Mouse (Mus musculus) embryo, embryonic 9.5 days (tissue): Measurements from ENCODE around the gene Sec23a.
A peak's percentile ranks its signal among the peaks of the same experiment; 100 is the strongest.
"Not testable (repeated sequence)": the region's sequence is repeated elsewhere in the genome, so short reads cannot be mapped to it uniquely, and the experiment has no call there.

Source experiments
- DNase-seq: peaks from one replicate; pipeline ENCODE4 v3.0.0-alpha.2; 2017; ENCODE audit errors: extremely low spot score

The Sec23a gene

GRCm38 (mm10) chr12:58985766-58986165 is 26.1 kb downstream of the Sec23a start:
- DNase-seq: no peak

- not testable (repeated sequence) for DNase-seq
Observed at GRCm38 (mm10) chr12:58981178-58981661, 30.6 kb downstream of the Sec23a start.

DNA sequence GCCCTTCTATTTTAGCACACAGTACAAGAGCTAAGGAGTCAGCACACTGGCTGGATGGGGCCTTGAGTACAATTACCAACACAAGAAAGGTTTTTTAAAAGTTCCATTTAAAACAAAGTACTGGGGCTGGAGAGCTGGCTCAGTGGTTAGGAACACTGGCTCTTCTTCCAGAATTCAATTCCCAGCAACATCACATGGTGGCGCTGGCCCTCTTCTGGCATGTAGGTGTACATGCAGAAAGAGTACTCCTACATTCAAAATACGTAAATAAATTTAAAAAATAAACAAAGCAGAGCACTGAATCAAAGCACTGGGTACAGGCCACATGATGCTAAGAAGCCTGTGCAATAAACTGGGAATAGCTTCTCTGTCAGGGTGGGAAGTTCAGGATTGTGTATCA is 34.9 kb downstream of the Sec23a start:
- DNase-seq: no peak

- DNase-seq: peak; percentile 16
Observed at GRCm38 (mm10) chr12:58964583-58964982, 47.2 kb downstream of the Sec23a start.

DNA sequence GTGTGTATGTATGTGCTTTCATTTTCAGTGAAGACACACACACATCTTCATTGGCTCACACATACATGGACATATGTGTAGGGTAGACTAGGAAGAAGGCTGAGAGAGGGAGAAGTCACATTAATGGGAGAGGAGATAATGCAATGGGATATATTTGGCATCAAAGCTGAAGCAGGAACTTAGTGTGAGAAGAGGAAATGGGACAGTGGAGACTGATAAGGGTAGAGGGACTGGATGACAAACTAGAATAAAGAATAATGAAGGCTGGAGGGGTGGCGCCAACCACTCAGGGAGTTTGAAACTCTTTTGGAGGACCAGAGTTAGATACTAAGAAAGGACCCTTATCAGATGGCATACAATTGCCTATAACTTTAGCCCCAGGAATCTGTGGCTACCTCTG is 51.0 kb downstream of the Sec23a start:
- DNase-seq: no peak

- DNase-seq: no peak
Observed at GRCm38 (mm10) chr12:58956624-58957023, 55.2 kb downstream of the Sec23a start.

- DNase-seq: no peak
Observed at GRCm38 (mm10) chr12:58956162-58956561, 55.7 kb downstream of the Sec23a start.

- DNase-seq: no peak
Observed at GRCm38 (mm10) chr12:58947879-58948278, 63.9 kb downstream of the Sec23a start.

GRCm38 (mm10) chr12:58947231-58947630 is 64.6 kb downstream of the Sec23a start:
- peak; percentile 48 for DNase-seq

DNA sequence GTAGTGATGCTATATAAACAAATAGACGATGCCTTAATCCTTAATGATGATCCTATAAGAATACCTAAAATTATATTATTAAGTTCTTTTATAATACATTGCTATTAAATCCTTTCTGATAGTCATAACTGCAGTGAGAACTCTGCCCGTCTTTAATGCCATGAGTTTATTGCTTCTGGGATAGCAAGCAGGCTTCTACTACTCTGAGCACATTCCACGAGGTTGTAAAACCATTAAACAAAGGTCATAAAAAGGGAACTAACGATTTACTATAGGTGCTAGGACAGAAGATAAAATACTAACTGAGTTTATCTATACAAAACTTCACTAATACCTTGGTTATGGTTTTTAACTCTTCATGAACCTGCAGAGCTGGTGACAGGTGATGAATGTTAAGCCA is 69.3 kb downstream of the Sec23a start:
- DNase-seq: no peak

DNA sequence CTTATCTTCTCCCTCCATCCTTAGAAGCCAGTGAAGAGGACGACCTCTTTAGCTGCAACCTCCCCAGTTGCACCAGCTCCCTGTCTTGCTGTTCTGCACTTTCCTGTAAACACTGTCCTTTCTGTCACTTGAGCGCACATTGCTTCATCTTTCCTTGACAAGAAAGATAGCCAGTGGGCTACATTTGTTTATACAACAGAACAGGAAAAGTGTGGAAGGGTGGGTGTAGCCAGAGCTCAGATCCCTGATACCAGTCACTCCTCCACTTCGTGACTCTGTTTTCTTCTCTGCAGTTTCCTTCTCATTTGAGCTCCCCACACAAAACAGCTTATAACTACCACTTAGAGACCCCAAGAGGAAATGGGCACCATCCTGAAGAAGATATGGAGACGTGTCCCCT is 77.2 kb downstream of the Sec23a start:
- DNase-seq: no peak

DNA sequence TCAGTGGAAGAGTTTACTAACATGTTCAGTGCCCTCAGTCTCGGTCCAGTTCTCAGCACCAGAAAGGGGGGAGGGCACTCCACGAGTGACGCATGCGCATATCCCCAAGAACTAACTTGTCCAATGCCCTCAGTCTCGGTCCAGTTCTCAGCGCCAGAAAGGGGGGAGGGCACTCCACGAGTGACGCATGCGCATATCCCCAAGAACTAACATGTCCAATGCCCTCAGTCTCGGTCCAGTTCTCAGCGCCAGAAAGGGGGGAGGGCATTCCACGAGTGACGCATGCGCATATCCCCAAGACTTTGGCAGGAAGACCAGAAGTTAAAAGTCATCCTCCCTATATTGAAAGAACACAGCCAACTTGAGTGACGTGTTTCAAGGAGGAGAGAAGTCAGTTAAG is 86.8 kb downstream of the Sec23a start:
- DNase-seq: no peak

- peak; percentile 41 for DNase-seq
Observed at GRCm38 (mm10) chr12:58924025-58924424, 87.8 kb downstream of the Sec23a start.

- no peak for DNase-seq
Observed at GRCm38 (mm10) chr12:58920775-58921174, 91.0 kb downstream of the Sec23a start.

DNA sequence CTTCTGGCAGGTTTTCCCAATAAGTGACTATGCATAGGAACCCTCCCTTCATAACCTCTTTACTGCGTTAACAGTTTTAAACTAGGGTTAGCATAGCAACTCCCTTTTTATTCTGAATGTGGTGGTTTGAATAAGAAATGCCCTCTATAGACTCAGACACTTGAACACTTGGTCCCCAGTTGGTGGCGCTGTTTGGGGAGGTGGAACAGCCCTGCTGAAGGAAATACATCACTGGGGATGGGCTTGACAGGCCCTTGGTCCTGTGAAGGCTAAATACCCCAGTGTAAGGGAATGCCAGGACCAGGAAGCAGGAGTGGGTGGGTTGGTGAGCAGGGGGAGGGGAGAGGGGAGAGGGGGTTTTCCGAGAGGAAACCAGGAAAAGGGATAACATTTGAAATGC is 92.3 kb downstream of the Sec23a start:
- no peak for DNase-seq

- no peak for DNase-seq
Observed at GRCm38 (mm10) chr12:58909826-58910225, 102.0 kb downstream of the Sec23a start.
